Mouse (Mus musculus): ENCODE data around the gene Gtf2f1. TPM values are rescaled to one million over a fixed set of nuclear protein-coding genes. Genes with fewer than 3 reads are reported as not detected.

The Gtf2f1 gene
- total RNA-seq, 2 experiments from 2014 or later, result 18.9 to 19.1 TPM

DNA sequence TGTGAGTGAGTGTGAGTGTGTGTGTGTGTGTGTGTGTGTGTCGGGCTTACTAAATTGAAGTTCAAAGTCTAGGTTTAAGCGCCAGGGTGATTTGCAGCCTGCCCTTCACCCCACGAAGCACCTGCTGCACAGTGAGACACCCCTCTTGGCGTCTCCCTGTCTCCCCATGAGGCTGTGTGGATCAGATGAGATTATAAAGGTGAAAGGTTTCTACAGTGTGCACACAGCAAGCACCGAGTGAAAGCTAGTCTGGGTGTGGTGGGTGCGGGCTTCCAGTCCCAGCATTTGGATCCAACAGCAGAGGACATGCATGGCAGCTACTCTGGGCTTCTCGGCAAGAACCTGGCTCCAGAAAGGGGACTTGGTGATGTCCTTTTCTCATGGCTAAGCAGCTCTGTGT is 30.0 kb downstream of the Gtf2f1 start:
- no peak for DNase-seq
- intact Hi-C loops (cut with DNase I), result no loop called here

DNA sequence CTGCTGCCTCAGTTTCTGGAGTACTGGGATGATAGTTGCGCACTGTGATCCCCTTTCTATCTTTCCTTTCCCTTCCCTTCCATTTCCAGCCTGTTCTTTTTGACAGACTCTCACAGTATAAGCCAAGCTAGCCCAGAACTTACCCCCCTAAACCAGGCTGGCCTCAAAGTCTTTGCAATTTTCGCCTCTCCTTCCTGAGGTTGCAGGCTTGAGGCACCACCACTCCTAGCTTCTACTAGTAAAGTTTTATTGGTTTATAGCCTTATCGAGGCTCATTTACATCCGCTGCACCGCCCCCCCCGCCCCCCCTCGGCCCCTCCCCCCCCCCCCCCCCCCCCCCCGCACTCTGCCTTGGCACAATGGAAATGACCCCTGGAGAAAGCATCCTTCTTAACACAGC is 31.6 kb downstream of the Gtf2f1 start:
- intact Hi-C loops (cut with DNase I), result no loop called here
- no peak for DNase-seq

DNA sequence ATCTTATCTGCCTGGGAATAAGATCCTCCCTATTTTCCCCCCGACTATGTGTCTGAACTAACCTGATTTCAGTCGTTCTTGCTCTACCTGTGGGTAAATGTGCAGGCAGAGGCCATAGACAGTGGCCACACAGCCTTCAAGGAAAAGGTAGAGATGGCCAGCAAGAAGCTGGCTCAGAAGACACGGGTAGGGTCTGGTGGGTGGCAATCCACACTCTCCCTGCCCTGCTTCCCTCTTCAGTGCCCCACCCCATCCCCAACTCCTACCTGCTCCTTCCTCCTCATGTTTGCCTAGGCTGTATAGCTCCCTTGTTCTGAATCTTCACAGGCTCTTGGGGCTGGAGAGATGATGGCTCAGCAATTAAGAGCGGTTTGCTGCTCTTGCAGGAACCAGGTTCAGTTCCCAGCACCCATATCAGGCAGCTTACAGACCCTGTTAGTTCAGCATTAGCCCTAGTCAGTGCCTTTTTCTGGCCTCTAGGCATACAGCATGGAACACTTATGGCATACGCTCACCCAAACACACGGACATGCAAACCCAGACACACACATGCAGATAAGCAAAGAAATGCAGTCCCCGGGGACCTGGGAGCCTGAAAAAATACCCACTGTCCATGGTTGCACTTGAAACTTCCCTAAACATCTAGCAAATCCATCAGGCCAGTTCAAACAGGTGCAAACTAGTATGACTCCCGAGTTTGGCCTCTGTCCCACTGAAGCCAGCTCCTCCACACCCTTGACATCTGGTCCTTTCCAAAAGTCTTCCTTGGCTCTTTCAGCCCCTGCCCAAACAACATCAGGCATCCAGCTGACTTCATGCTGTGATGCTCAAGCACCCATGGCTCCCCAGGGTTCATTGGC is 34.3 kb downstream of the Gtf2f1 start:
- DNase-seq, result no peak
- intact Hi-C loops (cut with DNase I), result no loop called here

DNA sequence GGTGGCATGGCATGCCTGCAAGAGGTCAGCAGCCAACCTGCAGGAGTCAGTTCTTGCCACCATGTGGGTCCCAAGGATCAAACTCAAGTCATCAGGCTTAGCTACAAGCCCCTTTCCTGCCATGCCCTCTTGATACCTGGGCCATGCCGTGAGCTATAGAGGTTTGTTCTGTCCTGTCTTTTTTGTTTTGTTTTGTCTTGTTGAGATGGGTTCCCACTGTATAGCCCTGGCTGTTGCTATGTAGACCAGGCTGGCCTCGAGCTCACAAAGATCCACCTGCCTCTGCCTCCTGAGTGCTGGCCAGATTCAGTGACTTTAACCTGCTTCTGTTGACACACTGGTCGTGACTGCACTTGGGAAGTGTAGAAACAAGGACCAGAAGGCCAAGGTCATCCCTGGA is 35.7 kb downstream of the Gtf2f1 start:
- intact Hi-C loops (cut with DNase I), result no loop called here
- DNase-seq, result no peak

DNA sequence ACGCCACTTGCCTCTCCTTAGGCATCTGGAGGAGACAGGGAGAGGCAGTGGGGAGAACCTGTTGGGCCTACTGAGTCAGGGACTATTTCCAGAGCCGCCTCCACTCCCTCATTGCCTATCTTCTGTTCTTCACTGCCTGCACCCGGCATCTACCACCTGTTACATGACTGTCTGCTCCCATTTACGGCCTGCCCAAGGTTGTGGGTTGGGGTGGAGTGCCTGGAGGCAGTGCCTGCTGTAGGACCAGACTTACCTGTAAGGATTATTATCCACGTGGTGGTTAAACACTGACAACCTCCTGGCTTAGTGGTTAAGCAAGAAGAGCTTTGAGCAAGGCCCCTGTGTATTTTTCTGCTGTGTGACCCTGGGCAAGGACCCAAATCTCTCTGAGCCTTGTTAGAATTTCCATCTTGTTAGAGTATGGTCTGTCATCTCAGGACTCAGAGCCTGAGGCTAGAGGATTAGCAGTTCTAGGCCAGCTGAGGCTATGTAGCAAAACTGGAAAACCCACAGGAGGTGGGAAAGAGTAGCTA is 36.3 kb downstream of the Gtf2f1 start:
- no peak for DNase-seq
- intact Hi-C loops (cut with DNase I), result no loop called here

DNA sequence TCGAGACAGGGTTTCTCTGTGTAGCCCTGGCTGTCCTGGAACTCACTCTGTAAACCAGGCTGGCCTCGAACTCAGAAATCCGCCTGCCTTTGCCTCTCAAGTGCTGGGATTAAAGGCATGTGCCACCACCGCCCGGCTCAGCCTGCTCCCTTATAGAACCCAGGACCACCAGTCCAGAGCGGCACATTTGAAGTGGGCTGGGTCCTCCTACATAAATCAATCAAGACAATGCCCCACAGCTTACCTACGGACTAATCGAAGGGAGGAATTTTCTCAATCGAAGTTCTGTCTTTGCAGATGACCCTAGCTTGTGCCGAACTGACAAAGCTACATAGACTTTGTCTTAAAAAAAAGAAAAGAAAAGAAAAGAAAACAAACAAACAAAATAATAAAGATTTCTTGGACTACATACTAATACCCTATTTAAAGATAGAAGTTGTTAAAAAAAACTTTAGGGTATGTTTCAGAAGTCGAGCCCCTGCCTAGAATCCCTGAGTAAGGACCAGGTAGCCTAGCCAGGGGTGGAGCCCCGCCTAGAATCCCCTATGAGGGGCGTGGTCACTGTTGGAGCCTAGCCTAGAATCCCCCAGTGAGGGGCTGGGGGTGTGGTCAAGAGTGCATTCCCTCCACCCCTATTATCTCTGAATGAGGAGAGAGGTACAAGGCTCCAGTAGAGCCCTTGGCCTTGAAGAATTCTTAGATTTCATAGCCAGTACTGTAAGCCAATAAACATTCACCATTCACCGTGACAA is 37.0 kb downstream of the Gtf2f1 start:
- intact Hi-C loops (cut with DNase I), result no loop called here

DNA sequence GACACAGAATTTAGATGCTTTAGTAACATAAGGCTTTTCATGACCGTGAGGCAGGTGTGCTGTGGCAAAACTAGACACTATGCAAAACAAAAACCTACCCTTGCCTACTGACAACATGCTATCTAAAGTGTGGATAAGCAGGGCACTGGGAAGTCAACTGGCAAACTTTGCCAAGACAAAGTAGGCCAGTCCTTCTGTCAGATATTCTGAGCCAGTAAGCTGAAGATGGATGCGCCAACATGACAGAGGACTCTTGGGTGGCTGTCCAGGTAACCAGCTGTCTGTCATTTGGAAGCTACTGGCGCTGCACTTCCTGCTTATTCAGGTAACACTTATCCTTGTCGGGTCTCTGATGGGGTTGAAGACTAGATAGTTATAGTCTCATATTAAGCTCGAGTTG is 41.0 kb downstream of the Gtf2f1 start:
- intact Hi-C loops (cut with DNase I), result no loop called here
- no peak for DNase-seq

More for the DNA sequence above, 37.0 kb downstream of the Gtf2f1 start:
- DNase-seq, result no peak

DNA sequence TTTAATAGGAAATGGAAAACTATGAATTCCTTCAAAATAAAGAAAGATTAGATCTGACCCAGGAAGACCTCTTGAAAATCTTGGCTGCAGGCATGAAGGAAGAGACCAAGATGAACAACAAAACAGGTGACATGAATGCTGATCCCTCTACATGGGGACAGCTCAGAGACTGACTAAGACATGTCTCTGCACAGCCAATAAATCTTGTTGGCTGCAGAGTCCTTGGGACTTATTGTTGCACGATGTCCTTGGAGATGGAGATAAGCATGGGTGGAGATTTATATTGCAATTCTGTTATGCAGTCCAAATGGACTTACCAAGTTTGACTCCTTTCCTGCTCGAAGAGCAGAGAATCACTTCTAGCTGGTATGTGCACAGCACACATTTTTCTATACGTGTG is 41.8 kb downstream of the Gtf2f1 start:
- DNase-seq, result no peak
- intact Hi-C loops (cut with DNase I), result no loop called here

DNA sequence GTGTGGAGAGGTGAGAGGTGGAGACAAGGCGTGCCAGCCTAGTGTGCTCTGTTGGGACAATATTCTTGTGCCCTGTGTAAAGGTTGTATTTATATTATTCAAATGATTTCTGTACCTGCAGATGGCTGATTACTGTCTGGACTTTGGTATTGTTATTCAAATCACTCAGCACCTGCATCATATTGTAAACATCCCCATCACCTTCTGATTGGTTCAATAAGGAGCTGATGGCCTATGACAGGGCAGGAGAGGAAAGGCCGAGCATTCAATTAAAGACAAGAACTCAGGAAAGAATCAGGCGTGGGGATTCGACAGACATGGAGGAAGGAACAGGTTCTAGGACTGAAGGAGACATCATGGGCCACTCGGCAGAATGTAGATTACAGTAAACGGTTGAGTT is 47.4 kb downstream of the Gtf2f1 start:
- no peak for DNase-seq
- intact Hi-C loops (cut with DNase I), result no loop called here

DNA sequence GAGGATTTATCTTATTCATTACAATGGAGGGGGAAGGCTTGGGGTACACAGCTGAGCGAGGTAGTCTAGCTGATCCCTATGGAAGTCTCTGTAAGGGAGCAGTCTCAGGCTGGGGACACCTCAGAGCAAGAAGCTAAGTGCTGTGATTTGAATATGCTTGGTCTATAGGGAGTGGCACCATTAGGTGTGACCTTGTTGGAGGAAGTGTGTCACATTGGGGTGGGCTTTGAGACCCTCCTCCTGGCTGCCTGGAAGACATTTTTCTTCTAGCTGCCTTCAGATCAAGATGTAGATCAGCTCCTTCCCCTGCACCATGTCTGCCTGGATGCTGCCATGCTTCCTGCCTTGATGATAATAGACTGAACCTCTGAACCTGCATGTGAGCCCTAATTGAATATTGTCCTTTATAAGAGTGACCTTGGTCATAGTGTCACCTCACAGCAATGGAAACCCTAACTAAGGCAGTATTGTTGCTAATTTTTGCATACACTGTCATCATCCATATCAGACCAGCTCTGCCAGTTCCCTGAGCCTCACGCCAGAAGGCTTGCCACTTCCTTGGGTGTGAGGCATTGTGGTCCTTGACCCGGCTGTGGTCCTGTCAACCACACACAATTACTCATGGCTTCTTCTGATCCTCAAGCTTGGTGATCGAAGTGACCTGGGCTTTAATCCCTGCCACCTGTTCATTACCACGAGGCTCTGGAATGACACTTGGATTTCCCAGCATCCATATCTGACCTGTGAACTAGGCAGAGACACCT is 48.3 kb downstream of the Gtf2f1 start:
- intact Hi-C loops (cut with DNase I), result no loop called here
- no peak for DNase-seq

DNA sequence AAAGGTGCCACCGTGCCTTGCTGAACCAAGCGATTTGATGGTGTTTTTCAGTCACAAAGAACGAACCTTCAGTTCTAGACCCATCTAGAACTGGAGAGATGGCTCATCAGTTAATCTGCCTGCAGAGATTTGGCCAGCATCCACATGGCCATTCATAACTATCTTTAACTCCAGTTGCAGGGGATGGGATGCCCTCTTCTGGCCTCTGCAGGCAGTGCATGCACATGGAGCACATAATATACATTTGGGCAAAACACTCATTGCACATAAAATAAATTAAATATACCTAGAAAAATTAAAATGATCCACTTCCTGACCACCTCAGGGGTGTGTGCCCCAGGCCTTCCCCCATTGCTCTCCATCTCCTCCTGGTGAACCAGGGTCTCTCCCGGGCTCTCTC is 49.2 kb downstream of the Gtf2f1 start:
- intact Hi-C loops (cut with DNase I), result no loop called here
- DNase-seq, result no peak

DNA sequence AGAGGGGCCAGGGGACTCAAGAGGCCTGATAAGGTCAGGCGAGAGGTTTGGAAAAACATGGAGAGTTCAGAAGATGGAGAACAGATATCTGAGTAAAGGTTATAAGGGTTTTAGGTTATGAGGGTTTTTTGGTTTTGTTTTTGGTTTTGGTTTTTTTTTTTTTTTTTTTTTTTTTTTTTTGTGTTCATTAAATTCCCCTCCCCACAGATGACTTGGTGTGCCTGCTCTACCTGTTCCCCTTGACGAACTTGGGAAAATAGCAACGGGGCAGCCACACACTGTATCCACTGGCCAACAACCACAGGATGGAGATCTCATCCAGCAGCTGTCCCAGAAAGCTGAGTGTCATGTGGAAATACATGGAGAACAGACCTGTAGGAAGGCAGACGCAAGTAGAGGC is 52.4 kb downstream of the Gtf2f1 start:
- DNase-seq, result no peak
- intact Hi-C loops (cut with DNase I), result no loop called here

DNA sequence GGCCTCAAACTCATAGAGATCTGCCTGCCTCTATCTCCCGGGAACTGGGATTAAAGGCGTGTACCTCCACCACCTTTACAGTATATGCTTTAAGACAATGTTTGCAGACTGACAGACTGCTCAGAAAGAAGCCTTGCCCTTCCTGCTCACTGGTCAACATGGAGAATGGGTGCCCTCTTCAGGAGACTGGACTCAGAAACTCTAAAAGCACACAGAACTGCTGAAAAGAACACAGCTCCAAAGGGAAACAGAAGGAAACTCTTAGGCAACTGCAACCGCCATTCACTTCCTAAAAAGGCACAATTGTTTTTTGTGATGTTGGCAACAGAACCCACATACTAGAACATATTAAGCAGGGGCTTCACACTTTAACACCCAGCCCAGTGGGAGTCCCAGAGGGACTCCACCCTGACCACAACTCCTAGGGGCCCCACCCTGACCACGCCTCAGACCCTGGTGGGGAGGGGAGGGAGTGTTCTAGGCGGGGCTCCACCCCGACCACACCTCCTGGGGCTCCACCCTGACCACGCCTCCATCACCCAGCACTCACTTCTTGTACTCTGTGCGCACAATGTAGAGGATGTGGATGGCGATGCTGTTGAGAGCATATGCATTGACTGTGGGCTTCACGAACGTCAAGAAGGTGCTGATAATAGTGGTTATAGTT is 53.2 kb downstream of the Gtf2f1 start:
- DNase-seq, result peak in 1 of 2 experiments; percentile 6

DNA sequence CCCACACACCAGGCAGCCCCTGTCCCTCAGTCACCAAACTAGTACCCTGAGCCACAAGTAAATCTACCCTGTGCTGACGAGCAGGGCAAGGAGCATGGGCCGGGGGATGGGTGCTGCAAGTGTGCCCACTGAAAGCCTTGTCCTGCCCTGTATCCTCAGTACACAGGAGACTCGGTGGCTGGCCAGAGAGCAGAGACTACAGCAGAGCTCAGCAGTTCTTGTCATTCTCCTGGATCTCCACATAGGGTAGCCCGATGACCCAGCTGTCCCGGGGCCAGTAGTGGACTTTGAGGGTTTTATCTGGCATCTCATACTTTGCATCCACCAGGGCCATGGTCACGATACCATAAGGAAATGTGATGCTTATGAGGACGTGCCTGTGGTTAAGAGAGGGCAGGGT is 56.2 kb downstream of the Gtf2f1 start:
- no peak for DNase-seq
- intact Hi-C loops (cut with DNase I), result no loop called here

More for the DNA sequence above, 53.2 kb downstream of the Gtf2f1 start:
- intact Hi-C loops (cut with DNase I), result no loop called here

Other genes with a start within 250 kb of the Gtf2f1 start
- 10 to 100 TPM; 18.8 to 20.3 TPM for gene Dus3l, start 246.5 kb downstream of the Gtf2f1 start, total RNA-seq (2021)
- under 1 TPM in 1 of 2 experiments, not detected in 1; 0.58 TPM for gene Prr22, start 241.0 kb downstream of the Gtf2f1 start, total RNA-seq (2021)
- 1 to 10 TPM; 2.9 to 5.5 TPM for gene Rfx2, start 180.3 kb downstream of the Gtf2f1 start, total RNA-seq (2021)
- gene Acsbg2, start 136.8 kb downstream of the Gtf2f1 start, total RNA-seq (2021), result not detected
- gene 1700061G19Rik, start 135.8 kb downstream of the Gtf2f1 start, total RNA-seq (2021), result not detected
- gene Mllt1, start 75.9 kb downstream of the Gtf2f1 start, total RNA-seq (2021), result 10 to 100 TPM; 23.9 to 25.9 TPM
- not detected for gene Acer1, start 29.2 kb downstream of the Gtf2f1 start, total RNA-seq (2021)
- 10 to 100 TPM; 79.5 to 80.4 TPM for gene Clpp, start 21.0 kb downstream of the Gtf2f1 start, total RNA-seq (2021)
- gene Alkbh7, start 13.9 kb downstream of the Gtf2f1 start, total RNA-seq (2021), result 10 to 100 TPM; 67.5 to 69.9 TPM
- gene Pspn, start 11.3 kb downstream of the Gtf2f1 start, total RNA-seq (2021), result not detected
- not detected for gene Gm17949, start 181 bp upstream of the Gtf2f1 start, total RNA-seq (2021)
- 10 to 100 TPM; 45.9 to 47.7 TPM for gene Khsrp, start 20.2 kb upstream of the Gtf2f1 start, total RNA-seq (2021)
- gene Slc25a41, start 30.4 kb upstream of the Gtf2f1 start, total RNA-seq (2021), result not detected
- under 1 TPM in 1 of 2 experiments, not detected in 1; 0.35 TPM for gene Crb3, start 47.8 kb upstream of the Gtf2f1 start, total RNA-seq (2021)
- 10 to 100 TPM; 58.1 to 69.8 TPM for gene Slc25a23, start 48.6 kb upstream of the Gtf2f1 start, total RNA-seq (2021)
- 1 to 10 TPM; 1.4 to 2.0 TPM for gene Dennd1c, start 67.2 kb upstream of the Gtf2f1 start, total RNA-seq (2021)
- 1 to 10 TPM; 1.8 to 1.9 TPM for gene Tubb4a, start 76.5 kb upstream of the Gtf2f1 start, total RNA-seq (2021)
- under 1 TPM; 0.33 to 0.53 TPM for gene Tnfsf9, start 94.0 kb upstream of the Gtf2f1 start, total RNA-seq (2021)
- not detected for gene Cd70, start 138.5 kb upstream of the Gtf2f1 start, total RNA-seq (2021)
- not detected for gene Tnfsf14, start 182.9 kb upstream of the Gtf2f1 start, total RNA-seq (2021)
- gene C3, start 216.8 kb upstream of the Gtf2f1 start, total RNA-seq (2021), result 10 to 100 TPM; 96.2 to 97.5 TPM
- 10 to 100 TPM; 32.0 to 32.1 TPM for gene Gpr108, start 237.2 kb upstream of the Gtf2f1 start, total RNA-seq (2021)
- gene Trip10, start 238.2 kb upstream of the Gtf2f1 start, total RNA-seq (2021), result 100 to 1,000 TPM; 113 to 124 TPM